Mouse (Mus musculus) bone marrow macrophage, adult 2 months (primary cell): ENCODE measurements around the gene Rel.

Experiments used
- CTCF ChIP-seq: IDR thresholded peaks from 2 replicates; pipeline ENCODE4 v1.5.1; 2012; ENCODE audit warnings: low read depth, mild to moderate bottlenecking, low read length, moderate library complexity
- POLR2A ChIP-seq: IDR thresholded peaks from 2 replicates; pipeline ENCODE4 v1.6.1; 2012; ENCODE audit warnings: mild to moderate bottlenecking, low read depth, low read length, borderline replicate concordance

DNA sequence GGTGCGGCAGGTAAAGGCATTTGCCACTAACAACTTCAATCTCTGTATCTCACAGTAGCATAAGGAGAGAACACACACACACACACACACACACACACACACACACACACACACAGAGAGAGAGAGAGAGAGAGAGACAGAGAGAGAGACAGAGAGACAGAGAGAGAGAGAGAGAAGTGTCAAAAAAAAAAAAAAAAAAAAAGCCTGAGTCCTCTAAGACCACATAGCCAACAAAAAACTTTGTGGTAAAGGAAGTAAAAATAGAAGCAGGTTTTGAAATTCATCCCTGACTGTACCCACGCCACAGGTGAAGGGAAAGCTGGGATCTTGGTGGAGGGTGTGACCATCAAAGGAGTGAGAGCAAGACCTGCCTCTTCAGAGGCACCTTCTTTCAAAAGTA is 12.6 kb downstream of the Rel start:
- no peak for TF ChIP-seq CTCF
- TF ChIP-seq POLR2A: no peak
